Mouse (Mus musculus) kidney, adult 2 months (tissue): ENCODE data around the gene Gpc6.

ENCODE experiments used
- CTCF ChIP-seq: fragments of 200-500 bp; conservative IDR thresholded peaks from 2 replicates; pipeline ENCODE4 v1.5.1; 2011; ENCODE audit warnings: low read depth, mild to moderate bottlenecking, control low read depth, low read length, moderate library complexity, mixed read lengths; ENCODE audit not compliant: insufficient read depth, insufficient read length
- POLR2A ChIP-seq: fragments of 200-500 bp; IDR thresholded peaks from one replicate; pipeline ENCODE4 v1.6.1; 2011; ENCODE audit warnings: low read depth, low read length, control low read depth

- TF ChIP-seq POLR2A = no peak
- no peak for TF ChIP-seq CTCF
Measured at GRCm38 (mm10) chr14:117889653-117890052, 964.5 kb downstream of the Gpc6 start.
